Mouse (Mus musculus): ENCODE measurements around the gene Polrmt. TPM values are rescaled to one million over a fixed set of nuclear protein-coding genes. Genes with fewer than 3 reads are reported as not detected.

The Polrmt gene
- polyA plus RNA-seq (2012; rRNA removed): 66.3 and 77.9 TPM in 2 replicates

DNA sequence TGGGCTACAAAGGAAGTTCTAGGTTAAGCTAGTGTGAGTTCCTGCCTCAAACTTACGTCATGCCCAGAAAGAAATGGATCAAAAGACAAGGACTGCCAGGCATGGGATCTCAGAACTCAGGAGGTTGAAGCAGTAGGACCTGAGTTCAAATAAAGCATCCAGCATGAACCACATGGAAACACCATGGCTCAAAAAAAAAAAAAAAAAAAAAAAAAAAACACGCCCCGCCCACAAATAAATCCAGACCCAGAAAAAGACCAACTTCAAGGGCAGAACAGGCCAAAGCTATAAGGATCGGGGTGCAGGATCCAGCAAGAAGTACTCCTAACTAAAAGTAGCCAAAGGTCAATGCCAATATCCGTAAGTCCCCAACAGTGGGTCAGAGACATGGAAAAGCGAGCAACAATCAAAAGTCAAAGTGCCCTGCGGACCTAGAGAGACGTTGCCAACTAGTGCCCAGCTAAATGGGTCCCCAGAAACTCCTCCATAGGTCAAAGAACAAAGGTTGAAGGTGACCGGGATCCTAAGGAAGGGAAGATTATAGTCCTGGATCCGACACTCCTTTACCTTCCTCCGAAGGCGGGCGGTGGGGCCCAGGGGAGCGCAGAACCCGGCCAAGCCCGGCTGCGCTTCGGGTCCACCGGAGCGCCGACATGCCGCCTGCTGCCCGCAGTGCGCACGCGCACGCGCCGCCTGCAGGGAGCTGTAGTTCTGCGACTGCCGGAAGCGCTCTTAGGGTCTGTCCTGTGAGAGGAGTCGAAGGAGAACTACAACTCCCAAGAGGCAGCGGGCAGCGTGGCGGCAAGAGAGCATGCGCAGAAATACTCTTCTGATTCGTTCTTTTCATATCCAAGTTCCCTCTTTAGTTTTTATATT is at the start of gene Polrmt:
Gene Polrmt (minus strand): TSS at position 684 of the 876 bp plus-strand sequence.
- DNase-seq: peak; percentile 99
- Histone ChIP-seq H3K4me1 (ENCODE audit: control insufficient read depth, insufficient read depth, low read length) (peaks cover 10% of the 10 kb centered on the region; the same call in 1 of the 2 replicates), H3K36me3 (ENCODE audit: control insufficient read depth, insufficient read depth, low read length) (peaks cover 2% of the 10 kb centered on the region; the same call in 1 of the 2 replicates), H3K4me3 (ENCODE audit: insufficient read depth, low read depth, low read length) (peak within 1 kb of the TSS; percentile 68), H3K27me3 (replicated peaks; ENCODE audit: control insufficient read depth, insufficient read depth, low read length) (no peaks in the 10 kb centered on the region), H3K27ac (ENCODE audit: insufficient read depth, low read depth, low read length) (peak within 1 kb of the TSS; percentile 50)
- no peak for TF ChIP-seq POLR2A (IDR thresholded peaks at IDR 0.05; ENCODE audit: low read depth, low read length)
- TF ChIP-seq CTCF (conservative IDR thresholded peaks at IDR 0.05; ENCODE audit: insufficient read depth, insufficient read length, low read depth, low read length): peak; percentile 44; the same call in 1 of the 2 replicates
- WGBS: 2% methylated on average over 38 of the region's 38 CpGs

DNA sequence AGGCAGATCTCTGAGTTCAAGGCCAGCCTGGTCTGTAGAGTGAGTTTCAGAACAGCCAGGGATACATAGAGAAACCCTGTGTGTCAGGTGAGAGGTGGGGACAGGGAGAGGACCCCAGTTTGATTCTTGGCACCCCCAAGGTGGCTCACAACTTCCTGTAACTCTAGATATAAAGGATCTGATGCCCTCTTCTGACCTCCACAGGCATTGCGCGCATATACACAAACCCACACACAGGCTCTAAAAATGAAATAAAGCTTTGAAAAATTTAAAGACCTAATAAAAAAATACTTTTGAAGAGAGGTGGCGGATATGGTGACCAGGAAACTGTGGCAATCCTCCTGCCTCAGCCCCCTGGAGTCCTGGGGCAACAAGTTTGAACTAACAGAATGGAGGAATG is 49.5 kb upstream of the Polrmt start:
- 95% methylated on average over 3 of the region's 3 CpGs for WGBS
- no peak overlapping the region for H3K4me3 ChIP-seq (ENCODE audit: insufficient read depth, low read depth, low read length)
- H3K4me1 ChIP-seq (ENCODE audit: control insufficient read depth, insufficient read depth, low read length): peaks cover 27% of the 10 kb centered on the region; the same call in 1 of the 2 replicates
- no peaks in the 10 kb centered on the region for H3K27me3 ChIP-seq (replicated peaks; ENCODE audit: control insufficient read depth, insufficient read depth, low read length)
- no peaks in the 10 kb centered on the region for H3K36me3 ChIP-seq (ENCODE audit: control insufficient read depth, insufficient read depth, low read length)
- peak; percentile 7 for DNase-seq
- H3K27ac ChIP-seq (ENCODE audit: insufficient read depth, low read depth, low read length): no peak overlapping the region
- TF ChIP-seq POLR2A (IDR thresholded peaks at IDR 0.05; ENCODE audit: low read depth, low read length) (no peak), CTCF (conservative IDR thresholded peaks at IDR 0.05; ENCODE audit: insufficient read depth, insufficient read length, low read depth, low read length) (no peak)

DNA sequence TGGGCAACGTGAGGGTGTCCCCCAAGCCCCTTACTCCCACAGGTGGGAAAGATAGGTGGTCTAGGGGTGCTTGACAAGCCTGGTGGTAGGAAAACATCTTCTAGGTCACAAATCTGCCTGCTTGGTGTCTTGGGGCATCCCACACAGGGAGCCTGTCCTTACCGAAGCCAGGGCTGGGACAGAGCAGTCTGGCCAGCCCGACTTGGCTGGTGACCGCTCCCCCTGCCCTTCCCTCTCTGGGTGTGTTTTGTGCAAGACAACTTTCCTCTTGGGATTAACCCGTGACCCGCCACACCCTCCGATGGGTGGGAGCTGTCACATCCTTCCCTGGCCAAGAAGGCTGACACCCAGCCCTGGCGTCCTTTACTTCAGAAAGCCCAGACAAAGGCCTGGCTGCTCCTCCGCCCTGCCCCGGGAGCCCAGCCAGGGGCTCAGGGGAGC is 48.1 kb upstream of the Polrmt start:
- DNase-seq: peak; percentile 97
- TF ChIP-seq CTCF (conservative IDR thresholded peaks at IDR 0.05; ENCODE audit: insufficient read depth, insufficient read length, low read depth, low read length): no peak
- TF ChIP-seq POLR2A (IDR thresholded peaks at IDR 0.05; ENCODE audit: low read depth, low read length): peak; percentile 74
- Histone ChIP-seq H3K4me1 (ENCODE audit: control insufficient read depth, insufficient read depth, low read length) (peaks cover 18% of the 10 kb centered on the region; the same call in 1 of the 2 replicates), H3K27me3 (replicated peaks; ENCODE audit: control insufficient read depth, insufficient read depth, low read length) (no peaks in the 10 kb centered on the region), H3K4me3 (ENCODE audit: insufficient read depth, low read depth, low read length) (peak overlapping the region; percentile 53), H3K27ac (ENCODE audit: insufficient read depth, low read depth, low read length) (peak overlapping the region; percentile 76), H3K36me3 (ENCODE audit: control insufficient read depth, insufficient read depth, low read length) (no peaks in the 10 kb centered on the region)
- WGBS: 14% methylated on average over 10 of the region's 10 CpGs

DNA sequence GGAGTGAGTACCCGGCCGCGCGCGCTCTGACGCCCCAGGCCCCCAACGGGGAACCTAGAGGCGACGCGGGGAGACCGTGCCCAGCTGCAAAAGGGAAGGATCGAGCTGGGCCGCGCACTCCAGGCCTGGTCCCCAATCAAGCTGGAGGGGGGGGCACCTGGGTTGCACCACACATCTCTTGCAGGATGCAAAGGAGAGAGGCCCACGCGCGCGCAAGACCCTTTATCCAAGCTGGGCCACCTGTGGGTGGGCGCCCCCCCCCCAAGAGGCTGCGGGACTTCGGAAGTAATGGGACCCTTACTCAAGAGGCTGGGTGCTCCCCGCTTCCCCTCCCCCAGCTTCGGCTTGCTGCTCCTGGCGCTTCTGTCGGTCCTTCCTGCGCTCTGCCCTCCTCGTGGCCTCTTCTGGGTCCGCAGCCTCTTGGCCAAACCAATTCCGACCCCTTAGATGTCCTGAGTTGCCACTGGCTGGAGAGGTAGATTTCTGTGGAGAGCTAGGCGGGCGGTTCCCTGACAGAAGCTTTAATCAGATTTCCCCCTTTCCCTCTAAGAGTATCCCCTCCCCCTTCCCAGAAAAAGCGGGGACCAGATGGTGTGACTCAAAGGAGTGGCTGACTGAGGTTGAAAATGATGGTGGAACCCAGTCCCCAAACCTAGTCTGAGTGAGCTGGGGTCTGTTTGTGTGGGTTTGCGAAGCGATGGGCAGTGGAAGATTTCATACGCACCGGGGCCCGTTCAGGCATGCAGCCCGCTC is 47.5 kb upstream of the Polrmt start:
- Histone ChIP-seq H3K27ac (ENCODE audit: insufficient read depth, low read depth, low read length) (peak overlapping the region; percentile 76), H3K27me3 (replicated peaks; ENCODE audit: control insufficient read depth, insufficient read depth, low read length) (no peaks in the 10 kb centered on the region), H3K4me3 (ENCODE audit: insufficient read depth, low read depth, low read length) (peak overlapping the region; percentile 53), H3K4me1 (ENCODE audit: control insufficient read depth, insufficient read depth, low read length) (peaks cover 18% of the 10 kb centered on the region; the same call in 1 of the 2 replicates), H3K36me3 (ENCODE audit: control insufficient read depth, insufficient read depth, low read length) (no peaks in the 10 kb centered on the region)
- TF ChIP-seq CTCF (conservative IDR thresholded peaks at IDR 0.05; ENCODE audit: insufficient read depth, insufficient read length, low read depth, low read length) (no peak), POLR2A (IDR thresholded peaks at IDR 0.05; ENCODE audit: low read depth, low read length) (no peak)
- DNase-seq: peak; percentile 61
- 4% methylated on average over 38 of the region's 38 CpGs for WGBS

DNA sequence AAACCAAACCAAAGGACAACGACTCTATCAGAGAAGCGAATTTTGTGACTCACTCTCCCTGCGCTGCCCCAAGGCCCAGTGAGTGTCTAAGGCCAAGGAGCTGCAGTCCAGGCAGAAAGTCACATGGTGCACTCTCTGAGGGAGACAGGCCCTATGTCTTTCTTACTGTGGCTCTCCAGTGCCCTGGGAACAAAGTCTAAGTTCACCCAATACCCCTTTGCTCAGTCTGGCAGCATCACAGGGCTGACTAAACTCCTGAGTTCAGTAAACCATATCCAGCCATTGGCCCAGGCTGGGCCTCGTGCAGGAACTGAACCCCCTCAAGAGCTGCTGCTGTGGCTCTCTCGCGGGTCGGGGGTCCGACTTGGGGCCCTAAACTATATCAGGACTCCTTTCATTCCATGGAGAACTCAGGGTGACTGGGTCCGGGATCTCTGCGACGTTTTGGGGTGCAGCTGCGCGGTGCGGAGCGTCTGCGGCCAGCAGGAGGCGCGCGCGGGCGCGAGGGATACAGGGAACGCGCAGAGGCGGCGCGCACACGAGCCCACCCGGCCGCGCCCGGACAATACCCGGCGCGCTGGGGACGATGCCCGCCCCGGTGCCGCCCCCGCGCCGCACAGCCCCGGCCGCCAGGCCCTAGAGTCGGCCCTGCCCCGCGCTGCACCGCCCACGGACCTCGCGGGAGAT is 46.8 kb upstream of the Polrmt start, which contains the start of gene Palm:
Gene Palm (plus strand): TSS at position 522 of the 687 bp plus-strand sequence.
- peak within 1 kb of the TSS; percentile 76 for H3K27ac ChIP-seq (ENCODE audit: insufficient read depth, low read depth, low read length)
- peak; percentile 93 for DNase-seq
- H3K4me1 ChIP-seq (ENCODE audit: control insufficient read depth, insufficient read depth, low read length): peaks cover 18% of the 10 kb centered on the region; the same call in 1 of the 2 replicates
- TF ChIP-seq CTCF (conservative IDR thresholded peaks at IDR 0.05; ENCODE audit: insufficient read depth, insufficient read length, low read depth, low read length) (peak; percentile 71), POLR2A (IDR thresholded peaks at IDR 0.05; ENCODE audit: low read depth, low read length) (no peak)
- WGBS: 4% methylated on average over 51 of the region's 51 CpGs
- peak within 1 kb of the TSS; percentile 53 for H3K4me3 ChIP-seq (ENCODE audit: insufficient read depth, low read depth, low read length)
- H3K27me3 ChIP-seq (replicated peaks; ENCODE audit: control insufficient read depth, insufficient read depth, low read length): no peaks in the 10 kb centered on the region
- H3K36me3 ChIP-seq (ENCODE audit: control insufficient read depth, insufficient read depth, low read length): no peaks in the 10 kb centered on the region

DNA sequence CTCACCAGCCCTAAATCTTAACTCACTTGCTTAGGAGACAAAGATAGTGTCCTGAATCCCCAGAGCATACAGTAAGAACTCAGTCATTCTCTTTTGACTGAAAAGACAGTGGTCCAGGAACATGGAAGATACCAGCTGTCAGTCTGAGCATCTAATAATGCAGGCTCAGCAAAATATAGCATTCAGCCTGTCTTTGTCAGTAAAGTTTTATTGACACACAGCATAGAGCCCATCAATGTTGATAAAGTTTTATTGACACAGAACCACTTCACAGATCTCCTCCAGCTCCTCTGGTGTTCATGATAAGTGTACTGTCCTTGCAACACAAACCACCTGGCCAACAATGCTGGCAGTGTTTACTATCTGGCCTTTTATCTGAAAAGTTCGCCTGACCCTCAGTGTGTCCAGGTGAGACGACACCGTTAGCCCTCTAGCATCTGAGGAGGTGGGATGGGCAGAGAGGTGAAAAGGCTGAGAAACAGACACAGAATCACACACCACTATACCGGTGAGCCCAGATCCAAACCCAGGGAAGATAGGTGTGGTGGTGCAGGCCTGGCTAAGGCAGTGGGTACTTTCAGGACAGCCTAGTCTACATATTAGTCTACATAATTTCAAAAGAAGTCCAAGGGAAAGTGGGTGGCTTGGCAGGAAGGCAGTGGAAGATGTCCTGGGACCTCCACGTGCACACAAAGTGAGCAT is 46.1 kb upstream of the Polrmt start:
- Histone ChIP-seq H3K4me1 (ENCODE audit: control insufficient read depth, insufficient read depth, low read length) (0 out of 2 replicates have a peak, but pooled peaks cover 11% of the 10 kb centered on the region), H3K36me3 (ENCODE audit: control insufficient read depth, insufficient read depth, low read length) (no peaks in the 10 kb centered on the region), H3K27me3 (replicated peaks; ENCODE audit: control insufficient read depth, insufficient read depth, low read length) (no peaks in the 10 kb centered on the region), H3K27ac (ENCODE audit: insufficient read depth, low read depth, low read length) (peak overlapping the region; percentile 76), H3K4me3 (ENCODE audit: insufficient read depth, low read depth, low read length) (no peak overlapping the region)
- no peak for DNase-seq
- 79% methylated on average over 5 of the region's 5 CpGs for WGBS
- TF ChIP-seq CTCF (conservative IDR thresholded peaks at IDR 0.05; ENCODE audit: insufficient read depth, insufficient read length, low read depth, low read length): no peak
- no peak for TF ChIP-seq POLR2A (IDR thresholded peaks at IDR 0.05; ENCODE audit: low read depth, low read length)

All from kidney, adult 2 months (tissue).